Mouse (Mus musculus): ENCODE data around the gene Nr1h4.
A peak's percentile ranks its signal among the peaks of the same experiment; 100 is the strongest.

The Nr1h4 gene

DNA sequence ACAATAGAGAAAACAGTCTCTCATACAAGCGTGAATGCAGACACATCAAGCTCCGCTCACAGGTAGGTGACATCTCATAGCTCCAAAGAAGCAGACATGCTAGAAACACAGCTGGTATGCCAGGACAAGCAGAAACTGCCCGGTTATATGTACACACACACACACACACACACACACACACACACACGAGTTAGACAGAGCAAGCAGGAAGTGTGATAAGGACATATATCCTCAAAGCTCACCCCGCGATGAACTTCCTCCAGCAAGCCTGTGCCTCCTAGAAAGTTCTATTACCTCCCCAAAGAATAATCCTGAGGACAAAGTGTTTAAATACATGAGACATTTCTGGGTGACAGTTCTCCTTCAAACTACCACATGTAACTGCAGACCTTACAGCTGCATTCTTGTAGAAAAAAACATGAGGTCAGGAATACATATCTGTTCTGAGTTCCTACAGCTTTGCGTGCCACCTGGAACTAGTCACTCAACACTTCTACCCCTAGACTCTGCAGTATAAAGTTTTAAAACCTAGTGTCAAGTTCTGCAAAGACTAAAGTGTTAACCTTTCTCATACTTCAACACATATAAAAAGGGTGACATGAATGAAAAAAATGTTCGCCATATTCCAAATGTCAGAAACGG, 11.5 kb downstream of the Nr1h4 start:
- DNase-seq (ENCODE audit: low spot score), result no peak

DNA sequence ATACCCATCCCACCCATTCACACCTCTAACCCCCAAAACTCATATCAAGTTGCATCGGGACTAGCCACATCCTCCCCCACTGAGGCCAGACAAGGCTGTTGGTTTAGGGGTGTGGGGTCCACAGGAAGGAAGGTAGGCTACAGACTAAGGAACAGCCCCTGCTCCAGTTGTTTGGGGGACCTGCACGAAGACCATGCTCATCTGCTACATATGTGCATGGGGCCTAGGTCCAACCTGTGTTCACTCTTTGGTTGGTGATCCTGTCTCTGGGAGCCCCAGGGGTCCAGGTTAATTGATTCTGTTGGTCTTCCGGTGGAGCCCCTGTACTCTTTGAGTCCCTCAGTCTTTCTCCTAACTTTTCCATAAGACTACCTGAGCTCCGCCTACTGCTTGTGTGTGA, 13.0 kb downstream of the Nr1h4 start:
- DNase-seq (ENCODE audit: low spot score), result no peak

DNA sequence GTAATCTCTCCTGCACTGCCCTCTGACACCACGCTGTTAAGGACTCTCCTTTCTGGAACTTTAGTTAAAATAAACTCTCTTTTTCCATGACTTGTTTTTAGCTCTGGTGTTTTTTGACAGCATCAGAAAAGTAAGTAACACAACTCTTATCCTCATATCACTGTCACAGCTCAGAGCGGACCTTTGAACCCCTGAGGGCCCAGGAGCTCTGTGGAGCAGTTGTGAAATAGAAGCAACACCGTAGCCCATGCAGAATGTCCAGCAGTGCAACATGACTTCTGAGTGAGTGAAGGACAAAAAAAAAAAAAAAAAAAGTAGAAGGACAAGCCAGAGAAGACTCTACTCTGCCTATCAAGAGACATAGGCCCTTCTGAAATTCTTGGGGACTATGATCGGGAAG, 14.2 kb downstream of the Nr1h4 start:
- DNase-seq (ENCODE audit: low spot score), result no peak

DNA sequence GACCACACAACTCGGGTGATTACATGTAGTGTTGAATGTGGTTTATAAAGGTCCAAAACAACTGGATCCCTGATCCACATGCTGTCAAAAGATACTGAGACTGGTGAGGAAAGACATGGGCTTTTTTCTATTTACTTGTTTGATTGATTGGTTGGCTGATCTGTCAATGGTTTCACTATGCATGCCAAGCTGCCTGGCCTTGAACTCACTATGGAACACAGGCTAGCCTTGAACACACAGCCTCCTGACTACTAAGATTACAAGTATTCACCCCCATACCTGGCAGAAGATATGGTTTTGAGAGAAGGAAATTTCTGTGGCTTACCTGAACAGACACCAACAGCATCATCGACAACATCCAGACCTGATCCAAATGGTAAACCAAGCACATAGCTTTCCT, 15.0 kb downstream of the Nr1h4 start:
- no peak for DNase-seq (ENCODE audit: low spot score)

DNA sequence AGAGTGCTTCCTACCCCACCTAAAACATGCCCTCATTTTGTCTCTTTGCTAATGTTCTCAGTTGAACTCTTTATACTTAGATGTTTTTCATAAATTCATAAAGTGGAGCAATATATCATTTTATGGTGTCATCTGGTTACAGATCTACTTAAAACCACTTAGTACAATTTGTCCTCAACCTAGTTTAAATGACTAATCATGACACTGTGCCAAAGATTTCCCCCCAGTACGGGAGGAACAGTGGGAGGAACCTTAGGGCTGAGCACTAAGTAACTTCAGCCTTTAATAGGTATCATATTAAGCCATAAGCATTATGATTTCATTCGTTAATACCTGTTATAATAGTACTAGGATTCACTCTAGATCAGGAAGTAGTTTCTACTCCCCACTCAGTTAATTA, 17.6 kb downstream of the Nr1h4 start:
- DNase-seq (ENCODE audit: low spot score), result no peak

DNA sequence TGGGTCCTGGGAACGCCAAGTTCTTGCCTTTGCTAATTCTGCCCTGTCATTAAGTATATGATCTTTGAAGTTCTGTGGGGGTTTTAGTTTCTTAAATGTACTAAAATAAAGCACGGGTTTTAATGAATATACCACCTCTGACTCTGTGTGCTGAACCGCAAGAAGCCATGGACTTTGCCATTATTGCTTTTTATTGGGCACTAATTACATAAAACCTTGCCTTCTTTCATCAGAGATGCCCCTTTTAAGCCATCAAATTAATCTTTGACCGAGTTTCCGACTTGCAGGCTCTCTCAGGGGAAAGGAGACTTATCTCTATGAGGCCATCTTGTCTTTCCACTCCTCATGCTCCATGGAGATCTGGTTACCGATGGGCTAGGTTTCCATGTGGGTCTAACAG, 20.8 kb downstream of the Nr1h4 start:
- no peak for DNase-seq (ENCODE audit: low spot score)

DNA sequence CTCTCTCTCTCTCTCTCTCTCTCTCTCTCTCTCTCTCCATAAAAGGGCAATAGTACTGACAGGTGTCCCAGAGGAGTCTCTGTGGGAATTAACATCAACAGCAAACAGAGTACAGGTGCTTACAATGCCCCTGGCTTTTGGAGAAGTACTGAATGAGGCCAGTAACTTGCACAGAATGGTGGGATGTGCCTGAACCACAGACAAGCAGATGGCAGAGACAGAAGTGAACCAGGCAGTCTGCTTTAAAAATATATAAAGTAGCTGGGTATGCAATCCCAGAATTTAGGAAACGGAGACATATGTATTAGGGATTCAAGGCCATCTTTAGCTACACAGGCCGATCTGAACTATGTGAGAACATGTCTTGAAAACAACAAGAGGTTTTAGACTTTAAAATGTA, 22.8 kb downstream of the Nr1h4 start:
- no peak for DNase-seq (ENCODE audit: low spot score)

DNA sequence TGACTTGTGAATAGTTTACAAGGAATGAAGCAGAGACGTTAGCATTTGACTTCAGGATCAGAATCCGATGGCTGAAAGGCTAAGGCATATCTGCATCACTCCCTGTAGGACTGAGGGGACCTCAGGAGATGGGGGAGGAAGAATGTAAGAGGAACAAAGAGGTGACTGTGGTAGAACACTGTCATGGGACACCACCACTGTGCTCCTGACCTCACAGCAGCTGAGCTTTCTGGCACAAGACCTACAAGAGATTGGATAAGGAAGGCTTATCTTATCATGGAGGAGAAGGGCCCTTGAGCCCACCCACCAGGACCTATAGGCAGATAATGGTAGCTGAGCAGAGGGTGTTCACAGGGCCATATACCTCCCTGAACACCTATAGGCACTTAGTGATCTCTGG, 24.8 kb downstream of the Nr1h4 start:
- no peak for DNase-seq (ENCODE audit: low spot score)

DNA sequence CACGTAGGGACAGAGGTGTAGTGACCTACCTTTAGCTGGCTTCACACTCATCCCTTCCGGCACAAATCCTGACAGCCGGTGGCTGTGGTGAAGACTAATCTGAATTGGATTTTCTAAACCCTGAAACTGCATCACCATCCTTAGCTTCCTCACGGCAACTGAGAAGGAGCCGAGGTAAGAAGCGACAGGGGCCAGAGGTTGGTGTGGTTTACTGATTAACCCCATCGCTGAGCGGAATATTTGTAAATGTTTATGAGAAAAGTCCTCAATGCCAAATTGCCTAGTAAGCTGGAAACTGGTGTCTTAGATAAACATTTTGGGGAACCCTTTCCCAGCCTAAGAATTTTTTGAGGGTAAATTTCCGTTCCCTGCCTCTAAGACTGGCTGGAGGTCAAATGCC, 26.9 kb downstream of the Nr1h4 start:
- no peak for DNase-seq (ENCODE audit: low spot score)

DNA sequence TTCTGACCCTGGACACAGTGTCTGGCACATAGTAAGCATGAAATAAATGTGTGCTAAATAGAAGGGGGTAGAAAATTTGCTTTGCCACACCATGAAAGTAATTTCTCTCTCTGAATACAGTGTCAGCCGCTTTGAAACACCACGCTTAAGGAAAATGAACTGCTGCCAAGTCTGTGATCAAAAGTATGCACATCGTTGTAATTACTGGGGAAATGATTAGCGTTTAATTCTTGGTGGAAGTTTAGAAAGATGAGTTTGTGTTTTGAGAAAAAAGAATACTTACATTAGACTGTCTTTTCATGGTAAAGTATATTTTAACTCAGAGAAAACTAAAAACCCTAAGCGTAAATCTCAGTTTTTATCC, 27.8 kb downstream of the Nr1h4 start:
- no peak for DNase-seq (ENCODE audit: low spot score)

DNA sequence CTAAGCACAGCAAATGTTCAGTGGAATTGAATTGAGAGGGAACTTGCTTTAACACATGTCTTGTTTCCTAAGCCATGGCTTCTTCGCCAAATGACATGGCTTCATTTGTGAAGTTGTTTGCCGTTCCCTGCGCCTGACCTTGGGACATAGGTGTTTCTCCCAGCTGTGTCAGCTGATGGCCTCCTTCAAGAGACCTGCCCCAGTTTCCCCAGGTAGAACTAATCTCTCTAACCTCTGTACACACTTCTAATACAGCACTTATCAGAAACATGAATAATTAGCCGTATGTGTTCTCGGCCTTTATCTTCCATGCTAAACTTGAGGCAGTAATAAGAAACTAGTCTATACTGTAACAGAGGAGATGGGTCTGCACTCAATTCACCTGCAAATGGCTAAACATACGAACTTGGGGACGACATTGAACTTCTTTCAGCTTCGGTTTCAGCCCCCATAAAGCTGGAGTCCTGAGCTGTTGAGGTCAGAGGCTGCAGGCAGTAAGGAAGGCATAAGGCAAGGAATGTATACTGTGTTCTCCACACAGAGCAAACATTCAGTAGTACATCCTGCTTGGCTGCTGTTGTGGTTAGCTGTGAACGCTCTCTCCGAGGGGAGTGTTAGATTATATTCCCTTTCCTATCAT, 28.3 kb downstream of the Nr1h4 start:
- DNase-seq (ENCODE audit: low spot score), result no peak

DNA sequence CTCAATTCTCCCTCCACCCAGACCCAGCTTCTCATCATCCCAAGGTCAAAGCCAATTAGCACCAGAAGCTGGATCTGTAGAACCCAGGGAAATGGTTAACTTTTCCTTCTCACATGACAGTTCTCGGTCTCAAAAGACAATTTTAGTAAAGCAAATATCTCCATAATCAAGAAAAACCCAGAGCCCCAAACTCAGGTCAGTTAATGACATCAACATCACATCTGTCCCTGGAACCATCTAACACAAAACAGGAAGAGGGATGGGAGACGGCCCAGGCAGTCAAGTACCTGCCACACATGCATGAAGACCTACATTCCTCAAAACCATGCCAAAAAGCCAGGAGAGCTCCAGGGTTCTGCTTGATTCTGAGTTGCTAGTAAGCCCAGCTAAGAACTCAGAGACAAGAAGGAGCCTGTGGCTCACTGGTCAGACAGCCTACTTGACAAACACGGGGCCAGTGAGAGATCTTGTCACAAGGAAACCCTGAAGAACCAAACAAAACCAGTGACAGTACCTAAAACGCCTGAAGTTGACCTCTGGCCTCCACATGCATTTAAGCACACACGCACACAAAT, 30.3 kb downstream of the Nr1h4 start:
- DNase-seq (ENCODE audit: low spot score), result no peak

DNA sequence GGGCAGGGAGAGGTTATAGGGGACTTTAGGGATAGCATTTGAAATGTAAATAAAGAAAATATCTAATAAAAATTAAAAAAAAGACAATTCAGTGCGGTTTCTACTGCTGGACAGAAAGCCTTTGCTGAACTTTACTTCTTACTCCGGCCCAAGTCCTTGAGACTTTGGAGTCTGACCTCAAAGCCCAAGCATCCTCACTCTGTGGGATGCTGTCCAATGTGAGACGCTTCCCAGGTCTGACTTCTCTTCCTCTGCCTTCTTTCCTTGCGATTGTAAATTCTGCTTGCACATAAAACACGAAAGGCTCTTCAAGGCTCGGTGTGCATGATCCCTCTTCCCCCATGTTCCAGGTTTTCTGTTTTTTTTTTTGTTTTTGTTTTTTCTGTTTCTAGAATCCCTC, 31.5 kb downstream of the Nr1h4 start:
- DNase-seq (ENCODE audit: low spot score), result no peak

DNA sequence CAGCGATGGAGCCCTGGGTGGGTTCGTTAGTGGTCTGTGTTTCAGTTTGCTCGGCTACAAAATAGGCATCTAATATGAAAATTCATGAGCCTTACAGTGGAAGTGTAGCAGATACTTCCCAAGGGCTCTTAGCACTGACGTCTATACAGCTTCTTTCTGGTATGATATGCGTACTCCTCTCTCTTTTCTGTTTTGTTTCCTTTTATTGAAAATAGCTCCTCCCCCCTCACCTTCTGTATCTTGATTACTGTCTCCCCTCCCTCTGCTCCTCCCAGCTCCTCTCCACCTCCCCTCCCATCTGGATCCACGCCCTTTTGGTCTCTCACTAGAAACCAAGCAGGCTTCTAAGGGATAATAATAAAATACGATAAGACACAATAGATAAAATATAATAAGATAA, 37.8 kb downstream of the Nr1h4 start:
- DNase-seq (ENCODE audit: low spot score), result peak; percentile 18

DNA sequence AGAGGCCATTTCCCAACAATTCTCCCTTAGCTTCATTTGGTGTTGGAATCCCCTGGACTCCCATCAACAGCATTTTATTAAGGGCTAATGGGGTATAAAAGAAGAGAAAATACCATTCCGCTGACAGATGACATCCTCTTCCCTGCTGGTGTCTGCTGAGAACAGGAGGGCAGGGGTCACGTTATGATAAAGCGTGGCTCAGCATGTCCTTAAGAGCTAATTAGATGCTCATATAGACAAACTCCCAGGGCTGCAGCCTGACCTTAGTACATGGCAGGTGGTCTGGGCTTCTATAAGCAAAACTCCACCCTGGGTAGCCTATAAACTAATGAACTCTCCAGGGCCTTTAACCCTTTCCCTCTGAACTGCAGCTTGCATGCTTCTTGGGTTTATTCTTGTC, 42.1 kb downstream of the Nr1h4 start:
- DNase-seq (ENCODE audit: low spot score), result no peak

DNA sequence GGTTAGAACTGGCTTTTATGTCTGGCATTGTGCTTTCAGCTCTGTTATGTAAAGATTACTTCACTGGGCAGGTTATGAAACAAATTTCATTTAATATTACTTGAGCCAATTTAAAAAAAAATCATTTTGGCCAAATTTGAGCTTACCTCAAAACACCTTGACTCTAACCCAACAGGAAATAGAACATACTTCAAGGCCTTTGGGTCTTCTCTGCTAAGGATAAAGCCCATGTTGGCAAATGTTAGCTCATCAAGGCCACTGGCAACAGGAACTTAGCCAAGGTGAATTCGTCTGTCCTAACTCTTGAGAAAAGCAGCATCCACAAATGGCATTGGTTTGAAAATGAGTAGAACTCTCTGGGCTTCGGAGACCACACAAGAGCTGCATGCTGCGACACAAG, 43.1 kb downstream of the Nr1h4 start:
- DNase-seq (ENCODE audit: low spot score), result no peak

DNA sequence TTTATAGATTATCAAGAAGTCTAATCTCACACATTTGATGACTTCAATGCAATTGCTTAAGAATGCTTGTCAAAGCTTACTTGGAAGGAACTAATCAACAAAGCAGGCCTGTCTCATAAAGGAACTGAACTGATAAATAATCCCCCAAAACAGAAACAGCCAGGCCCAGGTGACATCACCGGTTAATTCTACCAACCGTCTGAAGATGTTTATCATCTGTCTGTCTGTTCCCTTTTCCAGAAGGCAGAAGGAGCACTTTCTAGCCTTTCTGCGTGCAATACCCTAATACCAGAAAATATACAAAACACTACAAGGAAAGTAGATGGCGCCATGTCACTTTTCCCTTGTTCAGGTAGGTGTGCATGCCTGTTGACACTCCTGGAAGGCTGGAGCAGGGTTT, 43.9 kb downstream of the Nr1h4 start:
- no peak for DNase-seq (ENCODE audit: low spot score)

DNA sequence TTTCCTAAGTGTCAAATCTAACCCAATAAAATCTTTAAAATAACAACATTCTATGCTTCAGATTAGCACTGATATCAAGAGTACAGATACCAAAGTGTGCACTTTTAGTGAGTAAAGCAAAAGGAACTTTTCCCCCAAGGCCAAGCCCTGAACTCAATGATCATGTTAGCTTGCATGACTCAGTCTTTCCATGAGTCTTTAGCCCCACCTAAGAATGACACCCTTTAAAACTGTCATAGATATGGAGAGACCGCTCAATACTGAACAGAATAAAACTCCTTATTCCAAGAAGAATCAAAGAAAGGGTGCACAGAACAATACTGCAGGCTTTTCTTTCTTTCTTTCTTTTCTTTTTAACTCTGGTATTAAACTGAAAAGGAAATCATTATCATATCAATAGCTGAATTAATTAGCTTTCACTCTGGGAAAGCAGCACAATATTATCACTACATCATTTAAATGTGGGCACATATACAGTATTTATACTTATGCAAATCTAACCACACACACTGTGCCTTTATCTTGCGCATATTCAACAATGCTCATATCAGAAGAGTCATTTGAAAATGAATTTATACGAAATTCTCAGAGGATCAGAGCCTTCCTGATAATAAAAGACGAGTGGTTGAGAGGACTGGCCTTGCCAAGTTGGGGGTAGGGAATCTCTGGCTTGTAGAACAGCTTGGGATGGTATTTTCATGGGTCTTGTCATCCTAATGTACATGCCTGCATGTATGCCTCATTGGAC, 46.2 kb downstream of the Nr1h4 start:
- no peak for DNase-seq (ENCODE audit: low spot score)

DNA sequence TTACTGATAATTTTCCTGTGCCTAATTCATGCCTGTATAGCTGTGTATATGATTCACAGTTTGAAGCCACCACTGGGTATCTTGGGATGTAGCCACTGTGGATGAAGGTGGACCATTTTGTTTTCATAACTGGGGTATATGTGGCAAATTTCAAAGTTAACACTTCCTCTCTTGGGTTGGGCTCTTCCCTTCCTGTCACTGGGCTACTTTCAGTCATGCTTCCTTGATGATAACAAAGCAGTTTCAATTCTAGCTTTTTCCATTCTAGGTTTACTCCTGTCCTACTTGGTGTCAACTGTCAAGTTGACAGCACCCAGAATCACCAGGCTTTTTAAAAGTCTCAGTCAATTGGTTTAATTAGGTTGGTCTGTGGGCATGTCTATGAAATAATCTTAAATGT, 48.5 kb downstream of the Nr1h4 start:
- no peak for DNase-seq (ENCODE audit: low spot score)

DNA sequence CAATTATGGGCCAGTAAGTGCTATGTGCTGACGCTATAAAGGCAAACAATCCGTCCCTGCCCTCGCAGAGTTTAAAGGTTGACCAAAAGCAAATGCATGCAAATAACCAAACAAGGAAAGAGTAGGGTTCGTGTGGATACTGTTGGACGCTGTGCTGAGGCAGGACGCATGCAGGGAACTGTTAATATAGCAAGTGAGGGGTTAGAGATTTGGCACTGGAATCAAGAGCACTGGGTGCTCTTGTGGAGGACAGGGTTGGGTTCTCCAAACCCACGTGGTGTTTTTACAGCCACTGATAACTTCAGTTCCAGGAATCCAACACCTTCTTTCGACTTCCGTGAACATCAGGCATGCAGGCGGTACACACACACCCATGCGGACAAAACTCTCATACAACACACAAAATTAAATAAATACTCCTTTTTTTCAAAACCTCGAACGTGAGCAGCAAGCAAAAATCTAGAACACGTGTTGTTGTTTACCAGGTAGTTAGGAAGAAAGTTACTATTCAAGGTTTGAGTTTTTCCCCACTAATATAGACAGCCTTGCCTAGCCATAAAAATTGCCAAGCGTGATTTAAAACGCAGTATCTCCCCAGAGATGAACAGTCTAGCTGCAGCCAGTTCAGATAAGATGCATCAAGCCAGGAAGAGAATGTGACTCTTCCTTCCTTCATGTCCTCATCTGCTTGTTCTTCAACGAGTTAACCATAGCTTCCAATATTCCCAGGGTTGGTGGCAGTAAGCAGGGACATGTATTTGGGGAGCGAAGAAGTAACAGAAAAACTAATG, 49.4 kb downstream of the Nr1h4 start:
- DNase-seq (ENCODE audit: low spot score), result no peak

DNA sequence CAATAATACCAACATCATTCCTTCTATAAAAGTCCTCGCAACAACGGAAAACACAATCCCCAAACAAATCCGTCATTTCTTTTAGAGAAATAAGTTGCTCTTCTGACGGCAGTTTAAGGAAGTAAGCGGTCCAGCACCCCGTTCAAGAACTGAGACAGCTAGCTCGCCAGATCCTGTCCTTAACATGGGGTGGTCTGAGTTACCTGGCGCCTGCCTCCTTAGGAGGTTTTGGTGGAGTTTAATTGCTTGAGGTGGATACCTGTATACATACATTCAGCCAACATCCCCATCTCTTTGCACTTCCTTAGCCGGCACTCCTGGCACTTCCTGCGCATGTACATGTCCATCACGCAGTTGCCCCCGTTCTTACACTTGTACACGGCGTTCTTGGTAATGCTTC, 50.3 kb downstream of the Nr1h4 start:
- DNase-seq (ENCODE audit: low spot score), result no peak

DNA sequence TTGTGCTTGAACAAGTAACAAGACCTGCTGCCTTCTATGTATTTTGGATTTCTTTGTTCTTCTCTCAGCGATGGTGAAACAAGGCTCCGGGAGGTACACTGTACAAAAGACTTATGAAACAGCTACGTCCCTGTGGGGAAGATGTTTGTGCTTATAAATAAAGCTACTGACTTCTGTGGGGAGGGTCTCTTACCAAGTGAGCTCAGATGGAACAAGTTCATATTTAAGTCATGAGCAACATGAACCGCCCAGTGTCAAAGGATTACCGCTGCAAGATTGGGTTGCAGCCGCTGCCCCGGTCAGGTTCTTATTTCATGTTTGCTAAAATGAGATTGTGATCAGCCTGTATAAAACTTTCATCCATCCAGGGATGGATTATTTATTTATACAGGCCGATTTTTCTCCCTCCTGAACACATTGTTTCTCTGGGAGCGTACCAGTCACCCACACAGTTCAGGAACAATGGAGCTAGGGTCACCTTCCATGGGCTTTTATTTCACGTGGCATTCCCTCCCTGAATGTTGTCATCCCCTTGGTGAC, 51.2 kb downstream of the Nr1h4 start:
- no peak for DNase-seq (ENCODE audit: low spot score)

Measured in c-Kit-positive CD71-positive TER-119-positive erythroid progenitor cells, embryonic 14.5 days (primary cell).